22 mouse cellular contexts compared by ENCODE assay signal in genomic region chr4:154358370-154358769, GRCm38 (mm10). TPM values are rescaled to one million over a fixed set of nuclear protein-coding genes. Genes with fewer than 3 reads are reported as not detected.
DNase-seq lines count a peak whose midpoint lies in the region; ATAC-seq and TF ChIP-seq lines count a peak whose summit lies in the region.
"Had no signal": no experiment of that assay in that cellular context is flagged by ENCODE, and none has a peak within 500 bp of the region (broad histone marks: within the 10 kb centered on the region; RNA-seq: fewer than 3 reads in every experiment).

No protein-coding gene starts in this region.

- H3K27ac ChIP-seq in hindbrain, embryonic 12.5 days: 0 out of 2 replicates have a peak overlapping the region, but pooled peaks have one; percentile 23
- no peak overlapping the region for H3K27ac ChIP-seq in hindbrain, embryonic 16.5 days (ENCODE audit: low read depth, low read length)
- no peak overlapping the region for H3K27ac ChIP-seq in midbrain, postnatal 0 days (ENCODE audit: low read depth, low read length)
- no peak overlapping the region for H3K27ac ChIP-seq in midbrain, embryonic 11.5 days (ENCODE audit: low read depth, low read length)
- H3K27ac ChIP-seq in intestine, embryonic 15.5 days: peak overlapping the region; percentile 84
- peak overlapping the region; percentile 91 for H3K27ac ChIP-seq in stomach, postnatal 0 days (replicated peaks)
- H3K27ac ChIP-seq: macrophage; neural tube, embryonic 13.5 days had no signal

- peaks cover 17% of the 10 kb centered on the region for H3K4me1 ChIP-seq in hindbrain, embryonic 12.5 days
- H3K4me1 ChIP-seq in hindbrain, embryonic 16.5 days (ENCODE audit: control insufficient read depth, insufficient read depth, low read depth, low read length): no peaks in the 10 kb centered on the region
- H3K4me1 ChIP-seq in midbrain, postnatal 0 days (ENCODE audit: insufficient read depth, low read length): peaks cover 4% of the 10 kb centered on the region
- H3K4me1 ChIP-seq in midbrain, embryonic 11.5 days (ENCODE audit: control insufficient read depth, insufficient read depth, low read length): peaks cover 8% of the 10 kb centered on the region
- H3K4me1 ChIP-seq in intestine, embryonic 15.5 days (replicated peaks): peaks cover 16% of the 10 kb centered on the region
- no peaks in the 10 kb centered on the region for H3K4me1 ChIP-seq in stomach, postnatal 0 days (replicated peaks; ENCODE audit: control insufficient read depth, insufficient read depth)
- H3K4me1 ChIP-seq: neural tube, embryonic 13.5 days had no signal

- no peak for TF ChIP-seq CTCF in midbrain, postnatal 0 days (IDR thresholded peaks at IDR 0.05)
- no peak for TF ChIP-seq CTCF in stomach, postnatal 0 days (IDR thresholded peaks at IDR 0.05; ENCODE audit: low read depth)

- no peak overlapping the region for H3K4me3 ChIP-seq in hindbrain, embryonic 12.5 days
- H3K4me3 ChIP-seq in hindbrain, embryonic 16.5 days (ENCODE audit: low read length): no peak overlapping the region
- H3K4me3 ChIP-seq in midbrain, postnatal 0 days (ENCODE audit: low read depth, low read length): no peak overlapping the region
- no peak overlapping the region for H3K4me3 ChIP-seq in midbrain, embryonic 11.5 days (ENCODE audit: low read depth, low read length)
- H3K4me3 ChIP-seq in intestine, embryonic 15.5 days (replicated peaks): no peak overlapping the region
- H3K4me3 ChIP-seq in stomach, postnatal 0 days (ENCODE audit: low read depth, low read length): no peak overlapping the region
- H3K4me3 ChIP-seq: embryonic facial prominence, embryonic 10.5 days; erythroblast, embryonic 14.5 days; neural tube, embryonic 13.5 days had no signal

- H3K9ac ChIP-seq in hindbrain, embryonic 12.5 days: no peak overlapping the region
- no peak overlapping the region for H3K9ac ChIP-seq in hindbrain, embryonic 16.5 days (ENCODE audit: low read depth, low read length)
- H3K9ac ChIP-seq in midbrain, postnatal 0 days (replicated peaks; ENCODE audit: low read length, poor library complexity, severe bottlenecking): 0 out of 2 replicates have a peak overlapping the region, but pooled peaks have one; percentile 8
- H3K9ac ChIP-seq in midbrain, embryonic 11.5 days (ENCODE audit: low read length): no peak overlapping the region
- H3K9ac ChIP-seq in intestine, embryonic 15.5 days: 0 out of 2 replicates have a peak overlapping the region, but pooled peaks have one; percentile 24
- H3K9ac ChIP-seq in stomach, postnatal 0 days (ENCODE audit: low read length): no peak overlapping the region
- H3K9ac ChIP-seq: neural tube, embryonic 13.5 days had no signal

- no peak for DNase-seq in midbrain, postnatal 0 days (ENCODE audit: low spot score)
- no peak for DNase-seq in midbrain, embryonic 11.5 days (ENCODE audit: low spot score, missing footprints)
- peak; percentile 54 for DNase-seq in stomach, postnatal 0 days (ENCODE audit: low spot score)
- DNase-seq: adrenal gland, postnatal 25 days; cerebellum, postnatal 14 days; gastrocnemius, postnatal 14 days; kidney, postnatal 25 days; right cerebral cortex, postnatal 4 days; thymus, postnatal 25 days had no signal

- WGBS in hindbrain, embryonic 12.5 days: 82% methylated on average over 5 of the region's 5 CpGs
- 76% methylated on average over 5 of the region's 5 CpGs for WGBS in hindbrain, embryonic 16.5 days
- 56% methylated on average over 5 of the region's 5 CpGs for WGBS in midbrain, postnatal 0 days
- WGBS in midbrain, embryonic 11.5 days: 77% methylated on average over 5 of the region's 5 CpGs
- WGBS in intestine, embryonic 15.5 days: 56% methylated on average over 5 of the region's 5 CpGs
- 54% methylated on average over 5 of the region's 5 CpGs for WGBS in stomach, postnatal 0 days

- ATAC-seq in hindbrain, embryonic 12.5 days (ENCODE audit: low FRiP score): no peak
- no peak for ATAC-seq in hindbrain, embryonic 16.5 days
- ATAC-seq in midbrain, postnatal 0 days (ENCODE audit: low FRiP score): no peak
- no peak for ATAC-seq in midbrain, embryonic 11.5 days (ENCODE audit: low FRiP score)
- peak; percentile 72 for ATAC-seq in intestine, embryonic 15.5 days
- ATAC-seq in stomach, postnatal 0 days (ENCODE audit: low FRiP score, low TSS enrichment): peak; percentile 69
- no peak for ATAC-seq in erythroid progenitor cell, adult 5-6 weeks (replicated peaks; ENCODE audit: low FRiP score, poor library complexity, severe bottlenecking)
- ATAC-seq: forebrain, embryonic 16.5 days had no signal

- TF ChIP-seq EP300 in stomach, postnatal 0 days (optimal IDR thresholded peaks at IDR 0.05): no peak

- H3K36me3 ChIP-seq in hindbrain, embryonic 12.5 days: no peaks in the 10 kb centered on the region
- no peaks in the 10 kb centered on the region for H3K36me3 ChIP-seq in hindbrain, embryonic 16.5 days (ENCODE audit: control insufficient read depth, insufficient read depth, low read length)
- no peaks in the 10 kb centered on the region for H3K36me3 ChIP-seq in midbrain, postnatal 0 days (ENCODE audit: insufficient read depth, low read length)
- H3K36me3 ChIP-seq in midbrain, embryonic 11.5 days (ENCODE audit: control insufficient read depth, insufficient read depth, low read length): no peaks in the 10 kb centered on the region
- H3K36me3 ChIP-seq in intestine, embryonic 15.5 days: no peaks in the 10 kb centered on the region
- H3K36me3 ChIP-seq in stomach, postnatal 0 days (ENCODE audit: control insufficient read depth, insufficient read depth, low read length): no peaks in the 10 kb centered on the region
- H3K36me3 ChIP-seq: neural tube, embryonic 13.5 days had no signal

- peaks cover 17% of the 10 kb centered on the region; the same call in 1 of the 2 replicates for H3K27me3 ChIP-seq in hindbrain, embryonic 12.5 days
- peaks cover 8% of the 10 kb centered on the region; the same call in 1 of the 2 replicates for H3K27me3 ChIP-seq in hindbrain, embryonic 16.5 days (replicated peaks; ENCODE audit: control insufficient read depth, insufficient read depth, low read length)
- no peaks in the 10 kb centered on the region; the same call in 1 of the 2 replicates for H3K27me3 ChIP-seq in midbrain, postnatal 0 days (ENCODE audit: insufficient read depth, low read length)
- H3K27me3 ChIP-seq in midbrain, embryonic 11.5 days (ENCODE audit: control insufficient read depth, insufficient read depth, low read length): no peaks in the 10 kb centered on the region
- H3K27me3 ChIP-seq in intestine, embryonic 15.5 days (replicated peaks): no peaks in the 10 kb centered on the region
- no peaks in the 10 kb centered on the region for H3K27me3 ChIP-seq in stomach, postnatal 0 days (ENCODE audit: control insufficient read depth, insufficient read depth, low read length)

- H3K4me2 ChIP-seq in hindbrain, embryonic 12.5 days (replicated peaks): no peak overlapping the region
- H3K4me2 ChIP-seq in hindbrain, embryonic 16.5 days (ENCODE audit: low read length): no peak overlapping the region
- H3K4me2 ChIP-seq in midbrain, postnatal 0 days (ENCODE audit: low read depth, low read length, poor library complexity, severe bottlenecking): no peak overlapping the region
- no peak overlapping the region for H3K4me2 ChIP-seq in midbrain, embryonic 11.5 days
- H3K4me2 ChIP-seq in intestine, embryonic 15.5 days (replicated peaks): peak overlapping the region; percentile 25; the same call in 1 of the 2 replicates
- H3K4me2 ChIP-seq in stomach, postnatal 0 days (replicated peaks; ENCODE audit: low read depth): no peak overlapping the region
- H3K4me2 ChIP-seq: neural tube, embryonic 13.5 days had no signal

- no peaks in the 10 kb centered on the region for H3K9me3 ChIP-seq in hindbrain, embryonic 12.5 days (replicated peaks)
- no peaks in the 10 kb centered on the region for H3K9me3 ChIP-seq in hindbrain, embryonic 16.5 days (ENCODE audit: control insufficient read depth, low read length)
- no peaks in the 10 kb centered on the region for H3K9me3 ChIP-seq in midbrain, postnatal 0 days (ENCODE audit: low read length)
- no peaks in the 10 kb centered on the region for H3K9me3 ChIP-seq in midbrain, embryonic 11.5 days (ENCODE audit: control insufficient read depth, low read length)
- no peaks in the 10 kb centered on the region for H3K9me3 ChIP-seq in intestine, embryonic 15.5 days
- H3K9me3 ChIP-seq in stomach, postnatal 0 days (ENCODE audit: control insufficient read depth, low read length): no peaks in the 10 kb centered on the region
- H3K9me3 ChIP-seq: embryonic facial prominence, embryonic 10.5 days; neural tube, embryonic 13.5 days had no signal

RNA-seq across cellular contexts. Expression of gene B230104I21Rik, which starts 22.4 kb away (rescaled TPM):
- not detected in 2 replicates for polyA plus RNA-seq in hindbrain, embryonic 12.5 days (2016; fragmentation: Nextera tagmentation; extraction: Ambion mirVana)
- not detected in 2 replicates for polyA plus RNA-seq in hindbrain, embryonic 16.5 days (2015; fragmentation: Nextera tagmentation; extraction: Ambion mirVana)
- total RNA-seq in midbrain, postnatal 0 days (2014; rRNA removed): not detected in 2 replicates
- polyA plus RNA-seq in midbrain, postnatal 0 days (2015; fragmentation: Nextera tagmentation; extraction: Ambion mirVana): 0.19 TPM in 1 of 2 replicates, not detected in the other
- not detected in 2 replicates for polyA plus RNA-seq in midbrain, embryonic 11.5 days (2014; fragmentation: Nextera tagmentation; extraction: Ambion mirVana)
- not detected in 2 replicates for polyA plus RNA-seq in intestine, embryonic 15.5 days (2015; fragmentation: Nextera tagmentation; extraction: Ambion mirVana)
- polyA plus RNA-seq in stomach, postnatal 0 days (2015; fragmentation: Nextera tagmentation; extraction: Ambion mirVana): not detected in 2 replicates
- total RNA-seq in erythroid progenitor cell, adult 5-6 weeks (2015; ENCODE audit: low replicate concordance): not detected in 2 replicates
- total RNA-seq in erythroid progenitor cell, adult 5-6 weeks (2017; ENCODE audit: low replicate concordance): not detected in 2 replicates
- total RNA-seq: adrenal gland, postnatal 25 days; gastrocnemius, postnatal 14 days; left cerebral cortex, postnatal 14 days; liver, adult 2 months had no signal
- polyA plus RNA-seq: embryonic facial prominence, embryonic 10.5 days; erythroblast, embryonic 14.5 days; forebrain, embryonic 16.5 days; hindbrain, embryonic 11.5 days; kidney, adult 2 months; liver, adult 2 months; macrophage; neural tube, embryonic 13.5 days had no signal

RNA-seq across cellular contexts. Expression of gene Arhgef16, which starts 56.9 kb away (rescaled TPM):
- polyA plus RNA-seq in hindbrain, embryonic 12.5 days (2016; fragmentation: Nextera tagmentation; extraction: Ambion mirVana): 3.0 and 4.1 TPM in 2 replicates
- polyA plus RNA-seq in hindbrain, embryonic 16.5 days (2015; fragmentation: Nextera tagmentation; extraction: Ambion mirVana): 1.8 and 2.6 TPM in 2 replicates
- 5.0 and 8.1 TPM in 2 replicates for total RNA-seq in midbrain, postnatal 0 days (2014; rRNA removed)
- 2.7 and 3.5 TPM in 2 replicates for polyA plus RNA-seq in midbrain, postnatal 0 days (2015; fragmentation: Nextera tagmentation; extraction: Ambion mirVana)
- polyA plus RNA-seq in midbrain, embryonic 11.5 days (2014; fragmentation: Nextera tagmentation; extraction: Ambion mirVana): 0.45 and 0.81 TPM in 2 replicates
- 50.3 and 57.1 TPM in 2 replicates for polyA plus RNA-seq in intestine, embryonic 15.5 days (2015; fragmentation: Nextera tagmentation; extraction: Ambion mirVana)
- 38.5 and 41.2 TPM in 2 replicates for polyA plus RNA-seq in stomach, postnatal 0 days (2015; fragmentation: Nextera tagmentation; extraction: Ambion mirVana)
- total RNA-seq in erythroid progenitor cell, adult 5-6 weeks (2015; ENCODE audit: low replicate concordance): not detected in 2 replicates
- total RNA-seq in erythroid progenitor cell, adult 5-6 weeks (2017; ENCODE audit: low replicate concordance): not detected in 2 replicates
- polyA plus RNA-seq: macrophage had no signal

Comparison
In these comparisons a context has a peak if more than half of its experiments do, and no peak if none do; other contexts are left out.
1. H3K27ac ChIP-seq: peak in hindbrain, embryonic 12.5 days (single experiment), intestine, embryonic 15.5 days (single experiment) and stomach, postnatal 0 days (single experiment); none in hindbrain, embryonic 16.5 days (single experiment), midbrain, postnatal 0 days (single experiment) and midbrain, embryonic 11.5 days (single experiment).
2. H3K9ac ChIP-seq: peak in midbrain, postnatal 0 days (single experiment) and intestine, embryonic 15.5 days (single experiment); none in hindbrain, embryonic 12.5 days (single experiment), hindbrain, embryonic 16.5 days (single experiment), midbrain, embryonic 11.5 days (single experiment) and stomach, postnatal 0 days (single experiment).
3. ATAC-seq: peak in intestine, embryonic 15.5 days (single experiment) and stomach, postnatal 0 days (single experiment); none in hindbrain, embryonic 12.5 days (single experiment), hindbrain, embryonic 16.5 days (single experiment), midbrain, postnatal 0 days (single experiment), midbrain, embryonic 11.5 days (single experiment) and erythroid progenitor cell, adult 5-6 weeks (single experiment).